Mouse (Mus musculus): ENCODE data around the gene Gstt4.

- TF ChIP-seq CTCF (IDR thresholded peaks at IDR 0.05) (no peak), EP300 (IDR thresholded peaks at IDR 0.05) (no peak)
These were observed 38.4 kb upstream of the Gstt4 start for GRCm38 (mm10) chr10:75860746-75861145.
